In genomic region chr10:61362992-61363391, GRCm38 (mm10) we compare ENCODE assay signal across 12 mouse cellular contexts. TPM values are rescaled to one million over a fixed set of nuclear protein-coding genes. Genes with fewer than 3 reads are reported as not detected.
DNase-seq lines count a peak whose midpoint lies in the region; ATAC-seq and TF ChIP-seq lines count a peak whose summit lies in the region.
"Had no signal": no experiment of that assay in that cellular context is flagged by ENCODE, and none has a peak within 500 bp of the region (broad histone marks: within the 10 kb centered on the region; RNA-seq: fewer than 3 reads in every experiment).

No protein-coding gene starts in this region.

- intact Hi-C loops in left cerebral cortex, adult 2 months (cut with DNase I) = no loop called here

- peak; percentile 35 for DNase-seq in cerebellum, adult 11 months
- no peak for DNase-seq in cerebellum, postnatal 14 days
- DNase-seq in midbrain, embryonic 10.5 days (ENCODE audit: low spot score) = no peak
- no peak for DNase-seq in midbrain, embryonic 11.5 days (ENCODE audit: low spot score, missing footprints)
- DNase-seq in gastrocnemius, postnatal 25 days = peak; percentile 71
- no peak for DNase-seq in testis, postnatal 14 days (ENCODE audit: low spot score)
- DNase-seq in urinary bladder, postnatal 25 days (ENCODE audit: low spot score) = no peak
- no peak for DNase-seq in left cerebral cortex, adult 2 months (ENCODE audit: extremely low spot score in 1 of 2, low spot score in 2 of 2)
- DNase-seq: kidney, adult 11 months had no signal

- 77% methylated on average over 8 of the region's 8 CpGs for WGBS in midbrain, embryonic 10.5 days
- 74% methylated on average over 8 of the region's 8 CpGs for WGBS in midbrain, embryonic 11.5 days

- H3K4me1 ChIP-seq in midbrain, embryonic 10.5 days = no peaks in the 10 kb centered on the region
- H3K4me1 ChIP-seq in midbrain, embryonic 11.5 days (ENCODE audit: control insufficient read depth, insufficient read depth, low read length) = no peaks in the 10 kb centered on the region
- H3K4me1 ChIP-seq: liver, embryonic 15.5 days; midbrain, embryonic 13.5 days had no signal

- no peak overlapping the region for H3K9ac ChIP-seq in midbrain, embryonic 11.5 days (ENCODE audit: low read length)
- H3K9ac ChIP-seq: embryonic facial prominence, embryonic 12.5 days; liver, embryonic 15.5 days; midbrain, embryonic 13.5 days had no signal

- TF ChIP-seq CTCF in left cerebral cortex, adult 2 months (IDR thresholded peaks at IDR 0.05) = no peak

- peak overlapping the region; percentile 4; the same call in 1 of the 2 replicates for H3K27ac ChIP-seq in midbrain, embryonic 10.5 days (replicated peaks)
- no peak overlapping the region for H3K27ac ChIP-seq in midbrain, embryonic 11.5 days (ENCODE audit: low read depth, low read length)
- no peak overlapping the region for H3K27ac ChIP-seq in left cerebral cortex, adult 2 months
- H3K27ac ChIP-seq: embryonic facial prominence, embryonic 12.5 days; liver, embryonic 15.5 days; midbrain, embryonic 13.5 days had no signal

- H3K4me2 ChIP-seq in midbrain, embryonic 11.5 days = no peak overlapping the region
- H3K4me2 ChIP-seq: embryonic facial prominence, embryonic 12.5 days; liver, embryonic 15.5 days; midbrain, embryonic 13.5 days had no signal

- H3K9me3 ChIP-seq in midbrain, embryonic 10.5 days (replicated peaks) = peaks cover 6% of the 10 kb centered on the region
- no peaks in the 10 kb centered on the region for H3K9me3 ChIP-seq in midbrain, embryonic 11.5 days (ENCODE audit: control insufficient read depth, low read length)
- H3K9me3 ChIP-seq: embryonic facial prominence, embryonic 12.5 days; liver, embryonic 15.5 days; midbrain, embryonic 13.5 days had no signal

- no peaks in the 10 kb centered on the region for H3K27me3 ChIP-seq in midbrain, embryonic 10.5 days (ENCODE audit: low read depth, poor library complexity, severe bottlenecking)
- no peaks in the 10 kb centered on the region for H3K27me3 ChIP-seq in midbrain, embryonic 11.5 days (ENCODE audit: control insufficient read depth, insufficient read depth, low read length)
- H3K27me3 ChIP-seq: embryonic facial prominence, embryonic 12.5 days; liver, embryonic 15.5 days; midbrain, embryonic 13.5 days had no signal

- ATAC-seq in midbrain, embryonic 11.5 days (ENCODE audit: low FRiP score) = no peak
- ATAC-seq: midbrain, embryonic 13.5 days had no signal

- H3K4me3 ChIP-seq in midbrain, embryonic 10.5 days = no peak overlapping the region
- H3K4me3 ChIP-seq in midbrain, embryonic 11.5 days (ENCODE audit: low read depth, low read length) = no peak overlapping the region
- no peak overlapping the region for H3K4me3 ChIP-seq in left cerebral cortex, adult 2 months
- H3K4me3 ChIP-seq: embryonic facial prominence, embryonic 12.5 days; liver, embryonic 15.5 days; midbrain, embryonic 13.5 days had no signal

- peaks cover 11% of the 10 kb centered on the region; the same call in 1 of the 2 replicates for H3K36me3 ChIP-seq in midbrain, embryonic 10.5 days
- no peaks in the 10 kb centered on the region; the same call in 1 of the 2 replicates for H3K36me3 ChIP-seq in midbrain, embryonic 11.5 days (ENCODE audit: control insufficient read depth, insufficient read depth, low read length)
- H3K36me3 ChIP-seq: embryonic facial prominence, embryonic 12.5 days; liver, embryonic 15.5 days; midbrain, embryonic 13.5 days had no signal

RNA-seq across cellular contexts. Expression of gene Pald1, which starts 20.3 kb away (rescaled TPM):
- 35.8 and 36.1 TPM in 2 replicates for polyA plus RNA-seq in midbrain, embryonic 10.5 days (2016; fragmentation: Nextera tagmentation; extraction: Ambion mirVana)
- 15.3 and 17.3 TPM in 2 replicates for polyA plus RNA-seq in midbrain, embryonic 11.5 days (2014; fragmentation: Nextera tagmentation; extraction: Ambion mirVana)
- 1 to 10 TPM; 3.8 to 9.8 TPM for total RNA-seq in gastrocnemius, postnatal 25 days (2021)
- 1 to 10 TPM; 8.1 to 8.3 TPM for total RNA-seq in left cerebral cortex, adult 2 months (2021)

RNA-seq across cellular contexts. Expression of gene Nodal, which starts 54.8 kb away (rescaled TPM):
- 0.25 and 0.26 TPM in 2 replicates for polyA plus RNA-seq in midbrain, embryonic 10.5 days (2016; fragmentation: Nextera tagmentation; extraction: Ambion mirVana)
- polyA plus RNA-seq in midbrain, embryonic 11.5 days (2014; fragmentation: Nextera tagmentation; extraction: Ambion mirVana) = 0.10 TPM in 1 of 2 replicates, not detected in the other
- not detected for total RNA-seq in gastrocnemius, postnatal 25 days (2021)
- not detected for total RNA-seq in left cerebral cortex, adult 2 months (2021)
- polyA plus RNA-seq: midbrain, embryonic 13.5 days had no signal

Comparison
In these comparisons a context has a peak if more than half of its experiments do, and no peak if none do; other contexts are left out.
1. DNase-seq: peak in cerebellum, adult 11 months (single experiment) and gastrocnemius, postnatal 25 days (single experiment); none in cerebellum, postnatal 14 days (0 of 2), midbrain, embryonic 10.5 days (single experiment), midbrain, embryonic 11.5 days (single experiment), testis, postnatal 14 days (single experiment), urinary bladder, postnatal 25 days (single experiment) and left cerebral cortex, adult 2 months (0 of 2).